Mouse (Mus musculus) myocyte (in vitro differentiated cells): ENCODE measurements around the gene Cttnbp2nl. TPM values are rescaled to one million over a fixed set of nuclear protein-coding genes. Genes with fewer than 3 reads are reported as not detected.
A peak's percentile ranks its signal among the peaks of the same experiment; 100 is the strongest.

Experiments
- H3K27me3 ChIP-seq: one replicate; pipeline ENCODE4 v1.6.1; 2011; ENCODE audit not compliant: control insufficient read depth, insufficient read depth, insufficient read length
- H3K36me3 ChIP-seq: one replicate; pipeline ENCODE4 v1.6.1; 2011; ENCODE audit not compliant: control insufficient read depth, insufficient read depth
- H3K4me2 ChIP-seq: one replicate; pipeline ENCODE4 v1.6.1; 2011; ENCODE audit warnings: low read depth, control low read depth
- H3K4me3 ChIP-seq: one replicate; pipeline ENCODE4 v1.5.1; 2011; ENCODE audit warnings: mild to moderate bottlenecking, control low read depth, moderate library complexity
- H3K79me2 ChIP-seq: one replicate; pipeline ENCODE4 v1.6.1; 2011; ENCODE audit not compliant: control insufficient read depth, insufficient read depth
- H3ac ChIP-seq: one replicate; pipeline ENCODE4 v1.6.1; 2011; ENCODE audit not compliant: control insufficient read depth, insufficient read length
- CEBPB ChIP-seq: IDR thresholded peaks from 2 replicates; pipeline ENCODE4 v1.6.1; 2011; ENCODE audit warnings: mild to moderate bottlenecking, moderate library complexity; ENCODE audit not compliant: poor library complexity, insufficient read depth, severe bottlenecking
- E2F4 ChIP-seq: IDR thresholded peaks from one replicate; pipeline ENCODE4 v1.6.1; 2011; ENCODE audit warnings: mild to moderate bottlenecking, control low read depth, moderate library complexity; ENCODE audit not compliant: insufficient read depth
- MAX ChIP-seq: IDR thresholded peaks from one replicate; pipeline ENCODE4 v1.6.1; 2011; ENCODE audit warnings: low read depth, mild to moderate bottlenecking, control low read depth
- MYOD1 ChIP-seq, 3 experiments: IDR thresholded peaks; one replicate each; pipeline ENCODE4 v1.6.1; 2011; ENCODE audit warnings: control low read depth in 2 of 3, low read depth in 2 of 3, mild to moderate bottlenecking in 2 of 3, moderate library complexity in 1 of 3; ENCODE audit not compliant: insufficient read length in 2 of 3, control insufficient read depth in 1 of 3
- MYOG ChIP-seq, 3 experiments: IDR thresholded peaks; one replicate each; pipeline ENCODE4 v1.6.1; 2011; ENCODE audit warnings: control low read depth in 2 of 3, low read depth in 2 of 3, mild to moderate bottlenecking in 2 of 3; ENCODE audit not compliant: insufficient read length in 2 of 3, control insufficient read depth in 1 of 3, insufficient read depth in 1 of 3
- POLR2A ChIP-seq: IDR thresholded peaks from one replicate; pipeline ENCODE4 v1.6.1; 2011; ENCODE audit warnings: low read depth, mild to moderate bottlenecking, control low read depth, moderate library complexity; ENCODE audit not compliant: insufficient read length
- POLR2AphosphoS2 ChIP-seq: IDR thresholded peaks from one replicate; pipeline ENCODE4 v1.6.1; 2011; ENCODE audit warnings: low read depth, control low read depth; ENCODE audit not compliant: insufficient read length
- REST ChIP-seq: IDR thresholded peaks from one replicate; pipeline ENCODE4 v1.6.1; 2011; ENCODE audit warnings: mild to moderate bottlenecking, control low read depth, moderate library complexity; ENCODE audit not compliant: insufficient read depth, insufficient read length
- SRF ChIP-seq: IDR thresholded peaks from one replicate; pipeline ENCODE4 v1.6.1; 2011; ENCODE audit warnings: low read depth; ENCODE audit not compliant: control insufficient read depth, insufficient read length
- TCF12 ChIP-seq: IDR thresholded peaks from one replicate; pipeline ENCODE4 v1.6.1; 2011; ENCODE audit warnings: mild to moderate bottlenecking, control low read depth; ENCODE audit not compliant: poor library complexity, insufficient read depth, severe bottlenecking
- TCF3 ChIP-seq: IDR thresholded peaks from one replicate; pipeline ENCODE4 v1.6.1; 2011; ENCODE audit warnings: low read depth, control low read depth; ENCODE audit not compliant: insufficient read length
- USF1 ChIP-seq: IDR thresholded peaks from one replicate; pipeline ENCODE4 v1.6.1; 2011; ENCODE audit warnings: low read depth, mild to moderate bottlenecking, control low read depth, moderate library complexity
- polyA plus RNA-seq: library from polyadenylated mRNA; unstranded; fragments of >200 nt; fragmentation: generic; extraction: Trizol; gene quantifications from one replicate; pipeline ENCODE4 v1.2.1, GENCODE M21; 2012; ENCODE audit warnings: missing spikeins

Cttnbp2nl gene
- polyA plus RNA-seq, 1 experiment = 8.9 TPM

DNA sequence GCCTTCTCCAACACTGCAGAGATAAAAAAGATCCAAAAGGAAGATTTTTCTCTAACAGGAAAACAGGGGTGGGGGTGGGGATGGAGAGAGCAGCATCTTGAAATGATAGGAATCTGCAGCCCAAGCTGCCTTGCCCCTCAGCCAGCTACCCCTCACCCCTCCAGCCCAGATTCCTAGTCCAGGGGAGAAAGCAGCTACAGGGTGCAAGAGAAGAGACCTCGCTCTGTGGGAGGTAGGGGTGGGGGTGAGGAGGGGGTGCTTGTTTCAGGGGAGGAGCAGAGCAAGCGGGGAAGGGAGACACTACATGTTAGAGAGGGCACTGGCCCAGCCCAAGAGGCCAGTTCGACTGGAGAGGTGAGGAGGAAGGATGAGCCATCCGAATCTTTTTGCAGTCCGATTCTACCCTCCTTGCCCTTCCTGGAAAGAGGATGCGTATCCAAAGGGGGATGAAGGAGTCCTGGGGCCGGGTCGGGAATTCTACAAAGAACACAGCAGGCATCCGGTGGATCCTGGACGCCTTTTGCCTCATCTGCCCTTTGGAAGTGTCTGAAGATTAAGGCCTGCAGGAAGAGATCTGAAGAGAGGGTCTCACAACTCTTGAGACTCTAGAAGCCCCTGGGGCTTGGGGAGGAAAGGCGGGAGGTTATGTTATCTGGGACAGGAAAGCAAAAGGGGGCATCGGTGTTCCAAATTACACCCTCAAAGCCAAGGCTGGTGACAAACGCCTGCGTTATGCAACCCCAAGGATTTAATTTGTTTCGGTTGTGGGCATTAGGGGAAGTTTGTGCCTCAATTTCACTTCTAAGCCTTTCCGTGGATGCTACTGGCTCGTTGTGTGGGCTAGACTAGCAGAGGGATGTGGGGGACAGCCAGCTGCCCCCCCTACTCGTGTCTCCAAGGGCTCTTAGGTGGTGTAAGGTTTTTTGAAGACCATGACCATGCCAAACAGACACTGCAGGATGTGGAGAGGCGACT lies 92.6 kb downstream of the Cttnbp2nl start:
- no peak overlapping the region for H3K4me3 ChIP-seq
- H3ac ChIP-seq = no peak overlapping the region
- no peaks in the 10 kb centered on the region for H3K36me3 ChIP-seq
- peaks cover 27% of the 10 kb centered on the region for H3K27me3 ChIP-seq
- H3K79me2 ChIP-seq = no peaks in the 10 kb centered on the region
- TF ChIP-seq POLR2AphosphoS2 (no peak), USF1 (no peak), POLR2A (no peak), MYOG (IDR thresholded peaks at IDR 0.05; ENCODE audit: control insufficient read depth in 1 of 3, insufficient read depth in 1 of 3, insufficient read length in 2 of 3, low read depth in 2 of 3) (no peak), TCF3 (no peak), CEBPB (no peak), MAX (no peak), TCF12 (no peak), MYOD1 (IDR thresholded peaks at IDR 0.05; ENCODE audit: control insufficient read depth in 1 of 3, insufficient read length in 2 of 3, low read depth in 2 of 3) (no peak), E2F4 (no peak), REST (no peak), SRF (no peak)
- no peak overlapping the region for H3K4me2 ChIP-seq

DNA sequence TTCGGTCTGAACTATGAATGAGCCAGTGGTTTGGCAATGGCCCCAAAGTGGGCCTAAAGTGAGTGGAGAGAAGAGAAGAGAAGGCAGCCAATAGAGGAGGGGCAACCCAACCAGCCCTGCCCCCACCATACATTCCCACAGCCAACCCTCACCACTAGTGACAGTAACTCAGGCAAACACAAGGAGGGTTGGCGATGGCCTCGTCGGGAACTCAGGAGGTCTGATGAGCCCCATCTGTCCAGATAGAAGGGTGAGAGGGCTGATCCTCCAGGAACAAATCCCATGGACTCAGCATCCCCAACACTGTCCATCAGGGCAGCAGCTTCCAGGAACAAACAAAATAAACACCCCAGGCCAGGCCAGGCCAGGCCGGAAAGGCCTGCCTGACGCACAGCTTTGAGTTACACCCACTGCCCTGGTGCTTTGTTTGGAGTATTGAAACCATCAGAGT lies 96.8 kb downstream of the Cttnbp2nl start:
- TF ChIP-seq TCF3 (no peak), POLR2AphosphoS2 (peak; percentile 28), E2F4 (no peak), SRF (no peak), CEBPB (no peak), USF1 (no peak)

DNA sequence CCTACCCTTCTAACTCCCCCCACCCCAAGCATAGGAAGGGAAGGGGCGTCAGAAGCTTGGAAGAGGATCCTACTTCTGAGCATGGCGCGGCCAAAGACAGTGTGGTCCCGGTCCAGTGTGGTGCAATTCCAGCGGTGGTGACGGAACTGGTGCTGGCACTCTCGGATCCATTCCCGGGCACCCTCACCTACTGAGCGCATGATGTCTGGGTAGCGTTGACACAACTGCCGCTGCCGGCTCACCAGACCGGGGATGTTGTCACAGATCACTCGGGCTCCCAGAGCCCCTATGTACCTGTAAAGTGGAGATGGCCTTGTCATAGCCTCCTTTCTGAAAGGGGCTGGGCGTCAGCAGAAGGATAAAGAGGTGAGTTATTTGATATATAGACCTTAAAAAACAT lies 98.4 kb downstream of the Cttnbp2nl start:
- Histone ChIP-seq H3ac (no peak overlapping the region), H3K79me2 (no peaks in the 10 kb centered on the region), H3K27me3 (no peaks in the 10 kb centered on the region), H3K4me2 (no peak overlapping the region), H3K4me3 (no peak overlapping the region), H3K36me3 (peaks cover 4% of the 10 kb centered on the region)
- TF ChIP-seq CEBPB (no peak), MAX (no peak), POLR2AphosphoS2 (no peak)

More for the DNA sequence above, 96.8 kb downstream of the Cttnbp2nl start:
- no peaks in the 10 kb centered on the region for H3K36me3 ChIP-seq
- H3K4me2 ChIP-seq = no peak overlapping the region
- no peak overlapping the region for H3K4me3 ChIP-seq
- H3ac ChIP-seq = no peak overlapping the region
- peaks cover 11% of the 10 kb centered on the region for H3K27me3 ChIP-seq
- no peaks in the 10 kb centered on the region for H3K79me2 ChIP-seq

DNA sequence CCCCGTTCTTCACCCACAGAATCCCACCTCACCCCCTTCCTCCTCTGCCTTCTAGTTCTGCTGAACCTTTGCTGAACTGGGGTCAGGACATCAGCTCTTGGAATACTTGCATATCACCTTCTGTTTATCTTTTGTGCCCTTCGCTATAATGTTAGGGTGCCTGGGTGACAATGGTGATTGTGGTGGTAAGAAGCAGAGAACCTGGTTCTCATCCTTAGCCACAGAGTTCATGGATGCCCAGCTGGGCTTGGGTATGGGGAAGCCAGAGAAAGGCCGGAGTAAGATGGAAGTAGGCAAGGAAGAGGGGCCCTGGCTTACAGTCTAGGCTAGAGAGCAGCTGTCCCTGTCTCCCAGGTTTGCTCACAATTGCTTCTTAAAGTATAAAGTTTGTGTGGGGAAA lies 98.8 kb downstream of the Cttnbp2nl start:
- Histone ChIP-seq H3K27me3 (no peaks in the 10 kb centered on the region), H3K79me2 (no peaks in the 10 kb centered on the region), H3K36me3 (peaks cover 4% of the 10 kb centered on the region), H3ac (no peak overlapping the region), H3K4me2 (no peak overlapping the region), H3K4me3 (no peak overlapping the region)
- no peak for TF ChIP-seq POLR2A
- TF ChIP-seq MYOD1 (IDR thresholded peaks at IDR 0.05; ENCODE audit: control insufficient read depth in 1 of 3, insufficient read length in 2 of 3, low read depth in 2 of 3) = no peak
- TF ChIP-seq POLR2AphosphoS2 = no peak
- no peak for TF ChIP-seq USF1
- TF ChIP-seq TCF12 = no peak
- TF ChIP-seq MYOG (IDR thresholded peaks at IDR 0.05; ENCODE audit: control insufficient read depth in 1 of 3, insufficient read depth in 1 of 3, insufficient read length in 2 of 3, low read depth in 2 of 3) = no peak
- TF ChIP-seq MAX = no peak
- TF ChIP-seq SRF = no peak
- TF ChIP-seq REST = no peak
- no peak for TF ChIP-seq E2F4
- no peak for TF ChIP-seq TCF3
- no peak for TF ChIP-seq CEBPB
